Mouse (Mus musculus): ENCODE results near the gene Grap.

Grap gene

GRCm38 (mm10) chr11:61722077-61722476 lies 69.0 kb downstream of the Grap start:
- WGBS: 85% methylated on average over 5 of the region's 5 CpGs

Data from cerebral cortex, adult 2 months (tissue).